Mouse (Mus musculus) spleen, postnatal 4 days (tissue): ENCODE results near the gene Tmem8.
"Not testable (repeated sequence)": the region's sequence is repeated elsewhere in the genome, so short reads cannot be mapped to it uniquely, and the experiment has no call there.

Experiments used
- DNase-seq, 2 experiments: peaks; one replicate each; pipeline ENCODE4 v3.0.0; 2022; ENCODE audit warnings: low spot score in 2 of 2

Tmem8 gene

DNA sequence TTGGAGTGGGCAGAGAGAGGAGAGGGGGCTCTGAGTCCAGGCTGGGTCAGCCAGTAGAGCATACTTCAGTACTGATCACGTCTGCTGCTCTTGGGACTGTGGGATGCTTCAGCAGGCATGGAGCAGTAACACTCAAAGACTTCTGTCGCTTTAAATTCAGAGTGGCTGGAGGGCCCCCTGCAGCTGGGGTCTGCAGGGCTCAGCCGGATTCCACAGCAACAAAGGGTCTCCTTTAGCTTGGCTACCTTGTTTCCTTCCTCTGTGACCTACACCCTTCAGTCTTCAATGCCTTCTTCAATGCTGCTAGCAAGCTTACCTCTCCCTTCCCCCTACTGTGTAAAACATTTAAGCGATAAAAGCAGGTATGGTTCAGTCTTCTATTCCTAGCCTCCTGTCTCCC lies 2.1 kb upstream of the Tmem8 start:
- no peak for DNase-seq

DNA sequence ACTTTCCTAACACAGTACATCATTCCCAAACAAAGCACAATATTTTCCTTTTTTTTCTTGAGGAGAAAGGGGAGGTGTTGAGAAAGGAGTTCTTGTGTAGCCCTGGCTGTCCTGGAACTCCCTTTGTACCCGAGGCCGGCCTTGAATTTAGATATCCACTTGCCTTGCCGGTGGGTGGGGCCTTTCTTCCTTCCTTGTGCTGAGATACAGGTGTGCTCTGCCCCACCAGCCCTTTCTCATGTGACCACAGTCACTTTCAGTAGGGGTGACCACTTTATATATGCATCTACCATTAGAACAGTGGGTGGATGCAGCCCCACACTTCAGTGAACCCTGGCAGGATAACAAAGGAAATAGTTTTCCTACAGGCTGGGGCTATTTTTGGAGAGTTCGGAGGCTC lies 1.4 kb upstream of the Tmem8 start:
- DNase-seq, result no peak

DNA sequence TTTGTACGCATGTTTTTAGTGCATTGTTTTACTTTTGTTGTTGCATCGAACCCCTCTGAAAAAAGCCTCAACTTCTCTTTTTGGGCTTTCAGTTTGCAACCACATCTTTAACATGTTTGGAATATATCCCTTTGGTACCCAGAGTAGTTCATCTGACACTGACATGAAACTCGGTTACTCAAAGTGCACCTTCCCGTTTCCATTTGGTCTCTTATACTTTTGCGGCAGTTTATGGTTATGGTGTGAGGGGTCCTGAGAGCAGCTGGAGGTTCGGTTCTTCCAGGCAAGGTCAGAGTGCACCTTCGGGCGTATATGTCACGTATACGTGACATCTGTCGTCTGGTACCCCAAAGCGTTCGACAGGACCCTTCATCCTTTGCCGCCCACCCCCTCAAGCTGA lies 348 bp upstream of the Tmem8 start:
- DNase-seq, result no peak

DNA sequence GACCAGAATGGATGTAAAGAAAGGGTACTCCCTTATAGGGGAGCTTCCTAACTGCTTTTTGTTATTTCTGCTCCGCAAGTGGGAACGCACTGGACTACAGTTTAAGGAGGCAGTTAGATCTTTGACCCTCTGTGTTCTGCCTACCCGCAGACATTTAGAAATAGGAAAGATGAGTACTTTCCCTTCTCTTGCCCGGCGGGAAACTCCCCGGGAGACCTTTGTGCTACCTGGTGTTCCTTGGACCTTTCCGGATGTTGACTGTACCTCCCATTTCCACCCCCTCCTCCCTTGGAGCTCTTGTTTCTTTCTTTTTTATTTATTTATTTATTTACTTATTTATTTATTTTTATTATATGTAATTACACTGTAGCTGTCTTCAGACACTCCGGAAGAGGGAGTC lies 962 bp downstream of the Tmem8 start:
- no peak for DNase-seq

DNA sequence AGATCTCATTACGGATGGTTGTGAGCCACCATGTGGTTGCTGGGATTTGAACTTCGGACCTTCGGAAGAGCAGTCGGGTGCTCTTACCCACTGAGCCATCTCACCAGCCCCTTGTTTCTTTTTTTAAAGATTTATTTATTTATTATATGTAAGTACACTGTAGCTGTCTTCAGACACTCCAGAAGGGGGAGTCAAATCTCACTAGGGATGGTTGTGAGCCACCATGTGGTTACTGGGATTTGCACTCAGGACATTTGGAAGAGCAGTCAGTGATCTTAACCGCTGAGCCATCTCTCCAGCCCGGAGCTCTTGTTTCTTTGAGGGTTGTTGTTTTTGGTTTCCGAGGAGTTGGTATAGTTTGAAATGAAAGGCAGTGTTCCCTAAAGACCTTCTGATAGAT lies 1.4 kb downstream of the Tmem8 start:
- DNase-seq, result not testable (repeated sequence)

DNA sequence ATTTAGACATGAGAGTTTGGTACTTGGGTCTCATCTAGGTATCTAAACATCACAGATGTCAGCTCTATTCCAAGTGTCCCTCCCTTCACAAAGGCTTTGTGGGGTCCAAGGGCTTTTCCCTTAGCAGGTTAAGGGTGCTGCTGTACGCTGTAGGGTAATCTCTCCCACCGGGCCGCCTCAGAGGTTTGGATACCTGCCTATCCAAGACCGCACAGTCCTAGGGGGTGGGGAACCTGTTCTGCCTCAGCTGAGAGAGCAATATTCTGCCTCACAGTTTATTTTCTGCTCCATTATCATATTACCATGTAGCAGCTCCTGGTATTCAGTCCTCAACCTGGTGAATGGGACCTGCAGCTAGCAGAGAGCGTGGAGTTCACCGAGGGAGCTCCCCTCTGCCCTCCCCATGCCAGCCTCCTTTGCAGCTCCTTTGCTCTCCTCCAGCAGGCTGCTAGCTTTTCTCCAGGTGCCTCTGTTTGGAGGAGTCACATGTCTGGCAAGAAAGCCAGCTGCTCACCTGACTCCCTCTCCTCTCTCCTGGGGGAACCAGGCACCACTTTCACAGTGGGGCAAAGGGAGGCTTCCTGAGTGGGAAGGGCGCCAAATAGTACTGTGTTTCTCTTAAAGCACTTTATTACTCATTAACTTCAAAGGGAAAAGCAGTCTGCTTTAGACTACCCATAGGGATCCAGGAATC lies 2.3 kb downstream of the Tmem8 start:
- peak in 1 of 2 experiments; percentile 48 for DNase-seq

DNA sequence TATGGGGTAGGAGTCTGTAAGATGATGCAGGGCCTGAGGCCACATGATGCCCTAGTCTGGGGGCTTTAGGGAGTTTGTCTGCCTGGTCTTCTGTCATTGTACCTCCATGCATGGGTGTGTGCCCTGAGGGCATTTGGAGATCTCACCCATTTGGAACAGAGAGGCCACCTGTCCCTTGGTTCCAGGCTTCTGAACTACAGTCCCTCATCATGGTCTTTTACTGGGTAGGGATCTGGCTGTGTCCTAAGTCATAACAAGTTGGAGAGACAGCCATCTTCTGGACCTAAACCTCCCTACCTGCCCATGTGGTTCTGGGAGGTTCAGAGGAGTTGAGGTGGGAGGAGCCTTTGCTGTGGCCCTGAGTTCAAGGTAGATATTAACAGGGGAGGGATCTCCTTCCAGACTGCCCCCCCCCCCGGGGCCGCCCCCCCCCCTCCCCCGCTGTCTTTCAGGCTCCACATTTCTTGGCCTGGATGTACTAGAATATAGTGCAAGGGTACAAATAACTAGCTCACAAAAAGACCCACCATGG lies 2.9 kb downstream of the Tmem8 start:
- DNase-seq, result no peak

DNA sequence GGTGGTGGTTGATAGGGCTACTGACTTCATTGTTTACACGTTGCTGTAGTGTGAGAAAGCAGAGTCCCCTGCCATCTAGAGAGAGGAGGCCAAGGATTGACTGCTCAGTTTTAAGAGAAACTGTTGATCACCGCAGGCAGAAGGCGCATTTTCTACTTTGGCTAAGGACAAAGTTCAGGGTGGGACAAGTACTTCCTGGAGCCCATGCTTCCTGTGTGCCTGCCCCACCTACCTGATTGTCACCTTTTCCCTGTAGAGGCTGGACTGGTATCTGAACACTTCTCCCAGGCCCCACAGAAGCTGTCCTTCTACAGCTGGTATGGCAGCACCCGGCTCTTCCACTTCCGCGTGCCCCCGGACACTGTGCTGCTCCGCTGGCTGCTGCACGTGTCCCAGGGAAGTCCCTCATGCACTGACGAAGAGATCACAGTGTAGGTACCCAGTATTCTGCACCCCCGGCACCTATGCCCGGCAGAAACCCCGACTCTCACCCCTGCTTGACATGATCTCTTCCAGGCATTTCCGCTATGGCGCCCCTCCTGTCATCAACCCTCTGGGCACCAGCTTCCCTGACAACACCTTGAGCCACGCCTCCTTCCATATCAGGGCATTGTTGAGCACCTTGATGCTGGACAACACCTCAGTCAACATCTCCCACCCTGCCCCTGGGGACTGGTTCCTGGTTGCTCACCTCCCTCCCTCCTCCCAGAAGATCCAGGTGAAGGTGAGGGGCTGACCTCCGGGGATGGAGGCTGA lies 3.6 kb downstream of the Tmem8 start:
- DNase-seq, result no peak

DNA sequence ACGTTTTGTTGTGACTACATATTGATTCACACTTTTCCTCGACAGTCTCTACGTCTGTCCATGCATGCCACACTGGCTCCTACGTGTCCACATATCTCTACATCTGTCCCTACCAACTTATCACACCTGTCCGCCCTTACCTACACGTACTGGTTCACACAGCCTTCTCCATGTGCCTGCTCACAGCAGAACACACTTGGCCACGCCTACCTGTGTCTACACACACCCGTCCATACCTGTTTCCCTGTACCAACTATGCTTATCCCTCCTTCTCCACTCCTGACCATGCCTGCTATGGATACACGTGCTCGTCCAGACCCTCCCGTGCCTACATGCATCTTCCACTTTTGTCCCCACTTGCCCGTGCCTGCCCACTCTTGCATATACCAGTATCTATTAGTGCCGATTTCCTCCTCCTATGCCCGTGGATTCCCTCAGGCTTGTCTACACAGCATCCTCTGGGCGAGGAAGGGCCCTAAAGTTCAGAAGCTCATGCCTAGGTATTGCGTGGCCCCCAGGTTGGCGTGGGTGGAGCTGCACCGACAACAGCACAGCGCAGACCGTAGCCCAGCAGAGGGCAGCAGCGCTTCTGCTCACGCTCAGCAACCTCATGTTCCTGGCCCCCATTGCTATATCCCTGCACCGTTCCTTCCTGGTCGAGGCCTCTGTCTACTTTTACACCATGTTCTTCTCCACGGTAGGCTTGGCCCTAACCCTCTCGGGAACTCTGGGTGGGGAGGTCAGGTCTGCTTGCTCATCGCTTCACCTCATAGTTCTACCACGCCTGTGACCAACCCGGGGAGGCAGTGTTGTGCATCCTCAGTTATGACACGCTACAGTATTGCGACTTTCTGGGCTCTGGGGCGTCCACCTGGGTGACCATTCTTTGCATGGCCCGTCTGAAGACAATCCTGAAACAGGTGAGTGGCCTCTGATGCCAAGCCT lies 6.9 kb downstream of the Tmem8 start:
- peak; percentile 59 to 82 for DNase-seq

DNA sequence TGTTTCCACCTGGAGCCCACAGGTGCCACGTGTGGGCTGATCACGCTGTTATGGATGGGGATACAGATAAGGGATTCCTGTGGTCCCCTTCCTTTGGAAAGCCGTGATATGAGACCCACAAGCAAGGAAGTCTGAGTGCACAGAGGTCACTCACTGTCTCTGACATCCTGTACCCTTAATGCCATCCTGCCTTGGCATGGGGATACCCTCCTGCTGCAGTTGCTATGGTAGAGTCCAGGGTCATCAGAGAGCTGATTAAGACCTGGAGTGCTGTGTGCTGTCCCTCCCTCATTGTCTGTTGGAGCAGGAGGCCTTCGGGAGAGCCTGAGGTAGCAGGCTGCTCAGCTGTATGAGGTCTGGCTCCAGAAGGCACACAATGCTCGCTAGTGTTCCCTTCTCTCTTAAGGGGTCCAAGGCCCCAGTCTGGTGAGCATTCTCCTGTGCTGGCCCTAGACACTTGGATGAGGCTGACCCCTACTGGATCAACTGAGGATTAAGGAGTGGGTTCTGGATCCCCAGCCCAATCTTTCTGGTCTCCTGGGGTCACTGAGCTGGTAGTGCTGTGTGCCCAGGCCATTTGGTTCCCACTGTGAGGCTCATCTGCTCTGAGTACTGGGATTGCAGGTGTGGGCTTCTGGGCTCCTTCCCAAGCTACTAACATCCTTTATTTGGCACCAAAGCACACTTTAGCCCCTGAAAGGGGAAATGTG lies 9.5 kb downstream of the Tmem8 start:
- no peak for DNase-seq

DNA sequence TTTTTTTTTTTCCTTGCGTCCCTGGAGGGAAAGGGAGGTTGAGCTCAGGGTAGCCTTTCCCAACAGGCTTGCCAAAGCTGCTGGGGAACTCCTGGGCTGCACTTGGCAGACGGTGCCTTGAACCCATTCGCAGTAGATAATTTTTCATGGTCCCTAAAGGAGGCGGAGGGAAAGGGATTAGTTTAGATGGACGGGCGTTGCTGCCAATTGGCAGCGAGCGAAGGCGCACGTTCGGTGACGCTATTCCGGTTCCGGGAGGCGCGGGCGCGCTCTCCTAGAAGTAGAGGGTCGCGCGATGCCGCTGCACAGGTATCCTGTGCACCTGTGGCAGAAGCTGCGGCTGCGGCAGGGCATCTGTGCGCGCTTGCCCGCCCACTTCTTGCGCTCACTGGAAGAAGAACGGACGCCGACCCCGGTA lies 10.2 kb downstream of the Tmem8 start, which contains the start of gene Mrpl28:
Mrpl28 (plus strand) TSS at position 234 of the 418 bp plus-strand sequence.
- peak; percentile 87 to 93 for DNase-seq

DNA sequence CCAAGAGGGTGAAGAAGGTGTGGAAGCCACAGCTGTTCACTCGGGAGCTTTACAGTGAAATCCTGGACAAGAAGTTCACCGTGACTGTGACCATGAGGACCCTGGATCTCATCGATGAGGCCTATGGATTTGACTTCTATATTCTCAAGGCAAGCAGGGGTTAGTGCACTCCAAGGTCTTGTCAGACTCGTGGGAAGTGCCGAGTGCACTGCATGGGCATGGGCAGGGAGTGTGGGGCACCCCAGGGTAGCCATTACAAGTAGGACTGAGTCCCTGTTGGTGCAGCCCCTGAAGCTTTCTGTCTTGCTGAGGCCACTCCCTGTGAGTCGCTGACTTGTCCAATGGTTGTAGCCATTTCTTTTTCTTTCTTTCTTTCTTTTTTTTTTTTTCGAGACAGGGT lies 11.5 kb downstream of the Tmem8 start:
- peak in 1 of 2 experiments; percentile 58 for DNase-seq

DNA sequence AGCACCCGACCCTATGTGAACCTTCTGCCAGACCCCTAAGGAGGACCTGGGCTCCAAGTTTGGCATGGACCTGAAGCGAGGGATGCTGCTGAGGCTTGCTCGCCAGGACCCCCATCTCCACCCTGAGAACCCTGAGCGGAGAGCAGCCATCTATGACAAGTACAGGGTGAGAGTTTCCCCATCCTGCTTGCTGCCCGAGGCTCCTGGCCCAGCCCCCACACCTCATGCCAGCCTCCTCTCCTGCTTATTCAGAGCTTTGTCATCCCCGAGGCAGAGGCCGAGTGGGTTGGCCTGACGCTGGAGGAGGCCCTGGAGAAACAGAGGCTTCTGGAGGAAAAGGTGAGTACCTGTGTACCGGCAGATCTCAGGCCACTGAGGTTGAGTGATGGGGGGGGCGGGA lies 12.1 kb downstream of the Tmem8 start:
- peak in 1 of 2 experiments; percentile 58 for DNase-seq

DNA sequence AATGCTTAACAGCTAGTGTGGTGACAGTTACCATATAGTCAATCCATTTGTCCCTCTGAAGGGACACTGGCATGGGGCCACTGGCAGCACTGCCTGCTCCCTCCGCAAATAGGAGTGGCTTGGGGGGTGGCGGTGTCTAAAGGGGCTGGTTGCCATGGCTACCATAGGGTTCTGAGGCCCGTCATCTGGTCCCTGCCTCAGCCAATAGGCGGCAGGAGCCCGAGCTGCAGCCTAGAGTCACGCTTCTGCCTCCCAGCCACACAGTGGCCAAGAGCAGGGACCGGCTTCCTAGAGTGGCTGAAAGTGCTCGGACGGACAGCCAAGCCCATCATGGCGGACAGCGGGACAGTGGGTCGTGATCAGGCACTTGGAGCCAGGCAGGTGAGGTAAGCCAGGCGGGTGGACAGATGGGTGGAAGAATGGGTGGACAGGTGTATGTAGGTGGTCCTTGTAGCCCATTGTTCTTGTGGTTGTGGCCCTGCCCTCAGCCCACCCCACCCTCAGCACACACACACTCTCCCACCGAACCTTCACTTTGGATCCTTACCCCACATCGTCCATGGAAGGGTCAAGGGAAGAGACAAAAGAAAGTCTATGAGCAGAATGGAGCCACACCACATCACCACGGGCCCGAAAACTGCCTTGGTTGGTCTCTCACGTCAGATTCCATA lies 18.1 kb downstream of the Tmem8 start:
- no peak for DNase-seq

DNA sequence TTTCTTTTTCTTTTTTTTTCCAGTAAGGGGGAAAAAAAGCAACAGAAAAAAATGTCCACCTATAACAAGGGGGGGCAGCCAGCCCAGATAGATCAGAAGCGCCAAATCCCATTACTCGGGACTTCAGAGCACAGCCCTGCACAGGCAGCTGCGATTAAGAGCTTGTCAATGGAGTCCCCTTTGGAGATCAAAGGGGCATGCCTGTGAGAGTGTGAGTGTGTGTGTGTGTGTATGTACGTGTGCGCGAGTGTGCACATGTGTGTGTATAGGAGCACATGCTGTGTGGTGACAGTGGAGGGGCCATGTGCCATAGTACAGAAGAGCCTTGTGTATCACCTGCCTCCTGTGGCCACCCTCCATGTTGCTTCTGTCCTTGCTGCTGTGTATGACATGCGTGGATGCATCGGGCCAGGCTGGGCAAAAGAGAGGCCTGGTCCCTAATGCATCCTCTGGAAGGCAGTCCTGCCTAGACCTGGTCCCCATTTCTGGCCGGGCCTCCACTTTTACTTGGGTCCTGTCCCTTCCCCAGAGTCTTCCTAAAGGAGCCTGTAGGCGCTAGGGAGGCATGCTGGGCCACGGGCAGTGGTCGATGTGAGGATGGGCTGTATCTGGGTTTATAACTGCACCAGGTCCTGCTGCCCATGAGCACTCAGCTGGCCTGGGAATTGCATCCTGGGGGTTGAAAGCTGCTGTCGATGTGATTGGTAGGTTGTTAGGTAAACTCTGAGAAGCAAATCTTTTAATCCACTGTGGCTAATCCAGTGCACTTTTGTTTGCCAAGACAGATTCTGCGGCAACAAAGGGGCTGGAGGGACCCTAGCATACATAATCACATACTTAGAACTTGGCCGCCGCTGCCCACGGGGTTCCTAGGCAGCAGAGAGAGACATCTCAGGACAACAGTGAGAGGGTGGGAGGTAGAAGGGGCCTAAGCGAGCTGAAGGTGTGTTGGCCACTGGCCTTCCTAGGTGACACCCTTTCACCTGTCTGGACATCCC lies 19.1 kb downstream of the Tmem8 start:
- no peak for DNase-seq

DNA sequence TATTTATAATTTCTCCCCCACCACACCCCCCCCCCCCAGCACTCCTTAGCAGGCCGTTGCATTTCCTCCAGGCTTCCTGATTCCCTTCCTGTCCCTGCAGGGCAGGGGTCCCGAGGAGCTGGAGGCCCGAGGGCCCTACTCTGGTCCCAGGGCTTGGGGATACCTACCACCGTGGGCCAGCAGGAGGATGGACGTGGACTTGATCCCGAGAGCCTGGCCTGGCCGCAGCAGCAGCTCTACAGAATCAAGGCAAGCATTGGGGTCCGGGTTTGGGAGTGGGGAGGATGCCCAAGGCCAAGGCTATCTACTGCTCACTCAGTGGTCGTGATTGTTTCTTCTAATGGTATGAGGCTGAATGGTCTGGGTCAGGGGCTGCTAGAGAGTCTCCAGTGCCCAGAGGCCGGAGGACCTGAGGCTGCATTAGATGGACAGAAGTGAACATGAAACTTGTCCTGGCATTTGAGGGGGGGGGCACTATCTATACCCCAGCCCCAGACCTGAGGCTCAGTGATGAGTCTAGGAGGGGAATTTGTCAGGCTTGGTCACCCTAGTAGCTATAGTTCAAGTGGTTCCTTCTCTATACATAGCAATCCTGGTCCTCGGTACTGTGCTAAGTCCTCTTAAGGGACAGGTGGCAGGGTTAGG lies 24.1 kb downstream of the Tmem8 start:
- DNase-seq, result no peak

DNA sequence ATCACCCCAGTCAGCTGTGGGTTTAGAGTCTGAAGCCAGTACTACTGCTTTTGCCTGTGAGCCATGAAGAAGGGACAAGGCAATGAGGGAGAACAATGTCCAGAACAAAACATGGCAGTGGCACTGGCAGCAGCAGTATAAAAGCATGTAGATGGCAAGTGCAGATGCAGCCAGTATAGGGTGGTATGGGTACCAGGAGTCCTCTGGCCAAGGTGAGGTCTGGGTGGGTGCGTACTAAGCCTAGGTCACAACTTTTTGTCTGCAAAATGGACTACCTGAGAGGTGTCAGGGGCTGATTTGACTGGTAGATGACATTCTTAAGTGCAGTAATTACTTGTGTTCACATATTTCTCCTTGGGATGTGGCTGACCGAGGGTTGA lies 24.6 kb downstream of the Tmem8 start:
- no peak for DNase-seq

DNA sequence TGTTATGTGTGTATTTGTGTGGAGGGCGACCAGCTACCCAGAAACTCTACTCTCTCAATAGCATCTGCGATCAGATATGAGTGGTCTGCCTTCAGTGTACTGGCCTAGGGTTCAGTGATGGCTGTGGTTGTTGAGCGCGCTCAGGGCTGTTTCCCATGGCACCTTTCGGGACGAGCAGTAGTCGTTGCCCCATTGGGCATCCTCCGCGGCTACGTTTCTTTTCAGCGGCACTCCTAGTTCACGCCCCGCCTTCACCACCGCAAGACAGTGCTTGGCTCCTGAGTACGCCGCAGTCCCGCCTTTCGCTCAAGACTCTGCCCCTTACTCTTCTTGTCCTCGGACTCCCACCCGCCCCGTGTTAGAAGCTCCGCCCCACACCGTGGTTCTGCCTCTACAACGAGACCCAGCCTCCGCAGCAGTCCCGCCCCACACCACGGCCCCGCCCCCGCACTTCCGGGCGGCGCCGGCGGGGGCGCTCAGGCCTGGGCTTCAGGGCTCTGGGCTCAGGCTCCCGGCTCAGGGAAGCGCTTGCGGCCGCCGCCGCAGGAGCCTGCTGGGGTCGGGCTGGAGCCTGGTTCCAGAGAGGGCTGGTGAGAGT lies 25.2 kb downstream of the Tmem8 start, which contains the start of gene Axin1:
Axin1 (plus strand) TSS at position 450 of the 598 bp plus-strand sequence.
- peak; percentile 93 to 96 for DNase-seq
